Mouse (Mus musculus) forebrain, embryonic 11.5 days (tissue): ENCODE data around the gene Igtp. TPM values are rescaled to one million over a fixed set of nuclear protein-coding genes. Genes with fewer than 3 reads are reported as not detected.
"Not testable (repeated sequence)": the region's sequence is repeated elsewhere in the genome, so short reads cannot be mapped to it uniquely, and the experiment has no call there.

Experiments
- ATAC-seq: fragments of 200-750 bp; cut with Nextera tagmentation; replicated peaks from 2 replicates; pipeline ENCODE4 v1.8.0; 2017; ENCODE audit warnings: moderate TSS enrichment; ENCODE audit not compliant: low FRiP score
- DNase-seq: peaks from one replicate; pipeline ENCODE4 v3.0.0-alpha.2; 2017; ENCODE audit warnings: low spot score
- H3K27ac ChIP-seq: fragments of 300-500 bp; sonication (generic); 2 replicates; pipeline ENCODE4 v1.5.1; 2014; ENCODE audit warnings: low read depth, low read length
- H3K27me3 ChIP-seq: fragments of 300-500 bp; sonication (generic); 2 replicates; pipeline ENCODE4 v1.6.1; 2014; ENCODE audit warnings: mild to moderate bottlenecking, low read length, mixed read lengths; ENCODE audit not compliant: control insufficient read depth, insufficient read depth
- H3K36me3 ChIP-seq: fragments of 300-500 bp; sonication (generic); 2 replicates; pipeline ENCODE4 v1.6.1; 2014; ENCODE audit warnings: mild to moderate bottlenecking, low read length, moderate library complexity, mixed read lengths; ENCODE audit not compliant: control insufficient read depth, insufficient read depth
- H3K4me1 ChIP-seq: fragments of 300-500 bp; sonication (generic); replicated peaks from 2 replicates; pipeline ENCODE4 v1.6.1; 2014; ENCODE audit warnings: low read length, mixed read lengths; ENCODE audit not compliant: control insufficient read depth, insufficient read depth
- H3K4me2 ChIP-seq: fragments of 300-500 bp; sonication (generic); 2 replicates; pipeline ENCODE4 v1.6.1; 2014; ENCODE audit warnings: low read depth, mild to moderate bottlenecking, low read length, moderate library complexity, mixed read lengths; ENCODE audit not compliant: severe bottlenecking
- H3K4me3 ChIP-seq: fragments of 300-500 bp; sonication (generic); 2 replicates; pipeline ENCODE4 v1.5.1; 2014; ENCODE audit warnings: low read depth, low read length
- H3K9ac ChIP-seq: fragments of 300-500 bp; sonication (generic); 2 replicates; pipeline ENCODE4 v1.6.1; 2014; ENCODE audit warnings: low read length
- H3K9me3 ChIP-seq: fragments of 300-500 bp; sonication (generic); 2 replicates; pipeline ENCODE4 v1.6.1; 2016; ENCODE audit warnings: low read length, mixed read lengths; ENCODE audit not compliant: control insufficient read depth
- WGBS: fragments of 180-500 bp; shearing (Covaris S2); extraction: QIAGEN DNeasy Blood & Tissue Kit; methylation state at CpG from one replicate; pipeline ENCODE4 v1.1.7; 2014; 5-methylcytosine and 5-hydroxymethylcytosine counted together
- polyA plus RNA-seq: library from polyadenylated mRNA; unstranded; fragments of >200 nt; fragmentation: Nextera tagmentation; extraction: Ambion mirVana; gene quantifications from 2 replicates; pipeline ENCODE4 v1.2.1, GENCODE M21; 2014

Igtp gene
- 2.0 and 2.3 TPM in 2 replicates for polyA plus RNA-seq

DNA sequence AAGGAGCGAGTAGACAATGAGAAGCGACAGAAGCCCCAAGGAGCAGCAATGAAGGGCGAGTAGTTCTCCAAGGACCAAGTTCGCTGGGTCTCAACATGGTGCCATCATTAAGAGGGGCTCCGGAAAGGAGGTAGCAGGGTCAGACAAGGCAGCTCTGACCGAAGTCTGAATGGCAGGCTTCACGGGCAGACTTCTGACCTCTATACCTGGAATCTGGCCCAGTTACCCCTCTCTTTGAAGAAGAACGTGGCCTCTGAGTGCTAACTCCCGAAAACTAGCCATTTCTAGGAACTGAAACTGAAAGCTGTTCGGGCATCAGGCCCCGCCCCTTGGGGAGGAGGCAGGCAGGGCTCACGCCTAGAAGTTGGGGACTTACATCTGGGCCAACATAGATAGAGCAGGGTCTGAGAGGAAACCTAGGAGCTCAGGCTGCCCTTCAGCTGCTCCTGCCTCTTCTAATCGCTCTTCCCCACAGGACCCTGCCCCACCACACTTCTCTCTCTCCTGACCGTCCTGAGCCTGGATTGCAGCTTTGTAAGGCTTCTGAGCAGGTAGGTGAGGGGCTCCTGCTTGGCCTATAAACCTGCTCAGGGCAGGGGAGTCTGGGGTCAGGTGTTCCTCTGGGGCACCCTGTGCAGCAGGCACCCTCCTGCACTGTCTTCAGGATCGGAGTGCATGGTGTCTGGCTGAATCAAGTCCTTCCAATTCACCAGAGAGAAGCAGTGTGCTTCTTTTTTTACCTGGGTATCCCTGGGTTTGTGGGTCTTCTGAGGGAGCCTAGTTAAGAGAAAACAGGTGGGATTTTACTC is at the start of gene Igtp, which contains the start of gene Irgm2:
Gene Igtp (plus strand): TSS at position 328 of the 809 bp plus-strand sequence.
Gene Irgm2 (plus strand): TSS at position 390 of the 809 bp plus-strand sequence.
- H3K4me1 ChIP-seq, H3K27ac ChIP-seq, H3K36me3 ChIP-seq, H3K27me3 ChIP-seq, H3K9me3 ChIP-seq: not testable (repeated sequence)
- peak within 1 kb of the TSS; percentile 57 for H3K4me2 ChIP-seq
- DNase-seq (peak; percentile 65), ATAC-seq (0 out of 2 replicates have a peak, but pooled peaks have one; percentile 56)
- 10% methylated on average over 13 of the region's 15 CpGs for WGBS
- H3K9ac ChIP-seq: peak within 1 kb of the TSS; percentile 54
- peak within 1 kb of the TSS; percentile 42 for H3K4me3 ChIP-seq

DNA sequence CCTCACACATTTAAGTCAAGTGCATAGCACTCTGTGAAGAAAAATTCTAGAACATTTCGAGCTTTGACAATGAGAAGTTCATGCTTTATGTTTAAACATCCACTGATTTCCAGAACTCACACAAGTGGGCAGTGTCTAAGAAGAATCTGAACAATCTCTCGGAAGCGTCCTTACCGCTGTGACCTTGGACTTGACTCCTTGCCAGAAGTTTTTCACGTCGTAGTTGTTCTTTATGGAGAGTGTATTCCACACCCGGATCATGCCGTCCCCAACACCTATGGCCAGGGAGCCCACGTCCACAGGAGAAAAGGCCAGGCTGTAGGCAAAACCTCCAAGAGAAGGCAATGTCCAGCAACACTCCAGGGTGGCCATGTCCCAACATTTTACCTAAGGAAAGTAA is 43.9 kb upstream of the Igtp start:
- Histone ChIP-seq H3K9ac (no peak overlapping the region), H3K9me3 (no peaks in the 10 kb centered on the region), H3K27me3 (no peaks in the 10 kb centered on the region), H3K4me2 (no peak overlapping the region), H3K4me3 (no peak overlapping the region), H3K4me1 (no peaks in the 10 kb centered on the region), H3K36me3 (peaks cover 6% of the 10 kb centered on the region; the same call in 1 of the 2 replicates), H3K27ac (no peak overlapping the region)
- DNase-seq (no peak), ATAC-seq (no peak)
- WGBS: 96% methylated on average over 9 of the region's 9 CpGs

DNA sequence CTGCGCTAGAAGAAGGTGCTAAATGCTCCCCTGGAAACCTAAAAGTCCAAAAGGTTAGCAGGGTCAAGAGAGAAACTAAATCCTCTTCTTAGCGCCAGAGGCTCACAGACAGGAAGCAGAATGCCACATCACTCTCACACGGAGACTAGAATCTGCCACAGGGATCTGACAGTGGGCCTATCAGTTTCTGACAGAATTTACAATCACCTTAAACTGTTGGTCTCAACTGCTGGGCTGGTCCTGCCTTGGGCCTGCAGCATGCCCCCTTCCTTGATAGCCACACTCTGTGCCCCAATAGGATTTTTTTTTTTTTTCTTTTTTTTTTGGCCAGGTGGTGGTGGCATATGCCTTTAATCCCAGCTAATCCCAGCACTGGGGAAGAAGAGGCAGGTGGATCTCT is 42.5 kb upstream of the Igtp start:
- WGBS: 88% methylated on average over 3 of the region's 3 CpGs

DNA sequence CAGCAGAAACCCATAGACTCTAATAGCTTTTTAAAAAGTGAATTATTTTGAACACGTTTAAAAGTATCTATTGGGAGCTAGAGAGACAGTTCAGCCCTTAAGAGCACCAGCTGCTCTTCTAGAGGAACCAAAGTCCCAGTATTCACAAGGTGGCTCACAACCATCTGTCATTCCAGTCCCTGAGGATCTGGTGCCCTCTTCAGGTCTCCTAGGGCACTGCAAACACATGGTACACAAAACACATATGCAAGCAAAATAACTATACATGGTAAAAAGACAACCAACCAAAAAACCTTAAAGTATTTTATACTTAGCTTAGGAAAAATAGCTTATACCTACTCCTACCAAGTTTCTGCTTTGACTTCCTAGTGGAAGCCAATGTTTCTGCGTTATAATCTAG is 34.3 kb upstream of the Igtp start:
- no peaks in the 10 kb centered on the region for H3K27me3 ChIP-seq
- no peak for ATAC-seq
- no peak overlapping the region for H3K4me3 ChIP-seq

More for the DNA sequence above, 42.5 kb upstream of the Igtp start:
- Histone ChIP-seq H3K27me3 (no peaks in the 10 kb centered on the region), H3K4me2 (no peak overlapping the region), H3K27ac (no peak overlapping the region), H3K4me3 (no peak overlapping the region), H3K36me3 (peaks cover 6% of the 10 kb centered on the region; the same call in 1 of the 2 replicates), H3K9me3 (no peaks in the 10 kb centered on the region), H3K9ac (no peak overlapping the region), H3K4me1 (no peaks in the 10 kb centered on the region)
- no peak for ATAC-seq
- no peak for DNase-seq

DNA sequence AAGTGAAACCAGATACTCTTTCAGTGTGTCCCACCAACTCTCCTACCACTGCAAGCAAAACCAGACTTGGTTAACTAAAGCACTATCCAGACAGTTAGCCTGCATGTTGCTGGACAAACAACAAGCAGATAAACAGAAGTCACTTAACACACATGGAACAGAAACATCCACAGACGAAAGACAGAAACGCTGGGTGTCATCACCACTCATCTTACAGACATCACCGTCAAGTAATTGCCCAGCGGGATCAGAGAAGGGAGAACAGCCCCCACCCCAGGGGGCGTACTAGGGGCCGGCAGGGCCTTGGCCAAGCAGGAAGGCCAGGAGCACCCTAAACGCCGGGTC is 31.6 kb upstream of the Igtp start:
- Histone ChIP-seq H3K27ac (no peak overlapping the region), H3K36me3 (peaks cover 4% of the 10 kb centered on the region; the same call in 1 of the 2 replicates), H3K27me3 (no peaks in the 10 kb centered on the region), H3K4me2 (peak overlapping the region; percentile 45), H3K4me1 (no peaks in the 10 kb centered on the region), H3K9me3 (peaks cover 2% of the 10 kb centered on the region; the same call in 1 of the 2 replicates), H3K4me3 (peak overlapping the region; percentile 81), H3K9ac (peak overlapping the region; percentile 78)
- ATAC-seq (no peak), DNase-seq (no peak)
- 0% methylated on average over 8 of the region's 8 CpGs for WGBS

More for the DNA sequence above, 34.3 kb upstream of the Igtp start:
- no peak for DNase-seq
- Histone ChIP-seq H3K9ac (no peak overlapping the region), H3K4me1 (no peaks in the 10 kb centered on the region), H3K9me3 (peaks cover 2% of the 10 kb centered on the region; the same call in 1 of the 2 replicates), H3K27ac (no peak overlapping the region), H3K36me3 (peaks cover 6% of the 10 kb centered on the region; the same call in 1 of the 2 replicates), H3K4me2 (no peak overlapping the region)
- WGBS: 92% methylated on average over 2 of the region's 2 CpGs

DNA sequence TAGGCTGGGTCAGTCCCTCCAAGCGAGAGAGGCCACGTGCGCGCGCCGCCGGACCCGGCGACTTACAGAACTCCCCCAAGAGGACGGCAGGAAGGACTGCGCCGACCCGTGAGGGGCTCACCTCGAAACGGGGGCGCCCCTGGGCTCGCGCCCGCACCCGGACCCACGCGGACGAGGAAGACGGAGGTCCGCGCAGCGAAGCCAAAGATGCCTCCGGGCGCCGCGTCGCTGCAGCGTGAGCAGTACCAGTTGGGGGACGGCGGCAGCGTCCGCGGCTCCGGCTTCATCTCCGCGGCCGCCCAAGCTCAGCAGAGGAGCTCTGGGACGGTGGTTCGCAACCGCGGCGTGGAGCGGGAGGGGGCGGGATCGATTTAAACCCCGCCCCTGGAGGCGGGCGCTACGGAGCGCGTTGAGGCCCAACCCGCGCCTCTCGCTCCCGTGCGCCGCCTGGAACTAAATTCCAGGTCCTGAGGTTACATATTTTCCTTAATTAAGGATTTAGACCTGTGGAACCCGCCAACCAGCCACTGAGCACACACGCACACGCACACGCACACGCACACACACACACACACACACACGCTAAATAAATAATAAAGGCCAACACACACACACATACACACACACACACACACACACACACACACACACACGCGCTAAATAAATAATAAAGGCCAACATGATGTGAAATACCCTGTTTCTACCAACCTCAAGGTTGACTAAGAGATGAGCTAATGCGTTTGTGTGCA is 31.0 kb upstream of the Igtp start, which contains the start of gene Gemin5:
Gene Gemin5 (minus strand): TSS at position 373 of the 749 bp plus-strand sequence.
- H3K4me2 ChIP-seq: peak within 1 kb of the TSS; percentile 45
- H3K9me3 ChIP-seq: peaks cover 2% of the 10 kb centered on the region; the same call in 1 of the 2 replicates
- no peak within 1 kb of the TSS for H3K27ac ChIP-seq
- peak within 1 kb of the TSS; percentile 78 for H3K9ac ChIP-seq
- DNase-seq (peak; percentile 94), ATAC-seq (peak; percentile 81)
- H3K36me3 ChIP-seq: peaks cover 4% of the 10 kb centered on the region; the same call in 1 of the 2 replicates
- peak within 1 kb of the TSS; percentile 81 for H3K4me3 ChIP-seq
- H3K4me1 ChIP-seq: no peaks in the 10 kb centered on the region
- 1% methylated on average over 71 of the region's 71 CpGs for WGBS
- no peaks in the 10 kb centered on the region for H3K27me3 ChIP-seq

DNA sequence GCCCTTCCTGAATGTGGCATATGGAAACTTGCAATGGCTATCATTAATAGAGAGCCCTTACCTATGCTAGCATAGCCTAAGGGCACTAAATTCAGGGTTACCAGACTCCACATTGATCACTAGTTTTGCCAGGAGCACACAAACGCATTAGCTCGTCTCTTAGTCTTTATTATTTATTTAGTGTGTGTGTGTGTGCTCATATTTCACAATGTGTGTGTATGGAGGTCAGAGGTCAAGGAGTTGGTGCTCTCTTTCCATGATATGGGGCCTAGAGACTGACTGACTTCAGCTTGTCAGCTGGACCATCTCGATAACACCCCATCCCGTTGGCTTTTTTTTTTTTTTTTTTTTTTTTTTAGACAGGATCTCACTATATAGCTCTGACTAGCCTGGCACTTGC is 29.7 kb upstream of the Igtp start:
- no peak for DNase-seq
- H3K27ac ChIP-seq: no peak overlapping the region

DNA sequence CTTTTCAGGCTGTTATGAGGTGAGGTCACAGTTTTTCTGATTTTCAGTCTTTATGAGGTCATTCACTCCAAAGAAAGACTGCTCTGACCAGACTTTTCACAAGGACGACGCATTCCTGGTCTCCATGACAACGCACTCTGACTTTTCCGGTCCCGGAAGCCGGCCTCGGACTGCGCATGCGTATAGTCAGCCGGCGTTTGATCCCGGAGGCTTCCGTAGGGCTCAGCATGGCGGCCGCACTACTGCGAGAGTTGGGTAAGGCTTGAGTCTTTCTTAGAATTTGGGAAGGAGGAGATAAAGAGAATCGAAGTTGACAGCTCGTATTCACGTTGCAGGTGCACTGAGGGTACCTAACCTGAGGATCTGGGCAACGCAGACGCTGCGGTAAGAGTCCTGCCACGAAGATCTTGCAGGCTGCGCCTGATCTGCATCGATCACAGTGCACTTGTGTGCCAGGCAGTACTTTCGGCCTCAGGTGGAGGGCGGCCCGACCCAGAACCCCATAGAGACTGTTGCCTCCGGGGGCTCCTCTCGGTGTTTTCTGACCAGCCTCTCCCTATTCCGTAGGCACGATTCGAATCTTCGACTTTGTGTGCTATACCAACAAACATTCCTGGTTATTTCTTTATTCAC is 27.8 kb upstream of the Igtp start, which contains the start of gene Mrpl22:
Gene Mrpl22 (plus strand): TSS at position 203 of the 633 bp plus-strand sequence.
- peak within 1 kb of the TSS; percentile 76 for H3K9ac ChIP-seq
- DNase-seq: peak; percentile 98
- no peak within 1 kb of the TSS for H3K27ac ChIP-seq
- peak; percentile 77 for ATAC-seq
- H3K27me3 ChIP-seq: no peaks in the 10 kb centered on the region
- under 1% methylated on average over 34 of the region's 34 CpGs for WGBS
- peaks cover 3% of the 10 kb centered on the region; the same call in 1 of the 2 replicates for H3K36me3 ChIP-seq
- peak within 1 kb of the TSS; percentile 75 for H3K4me2 ChIP-seq
- no peaks in the 10 kb centered on the region for H3K9me3 ChIP-seq
- H3K4me3 ChIP-seq: peak within 1 kb of the TSS; percentile 69
- H3K4me1 ChIP-seq: no peaks in the 10 kb centered on the region

More for the DNA sequence above, 29.7 kb upstream of the Igtp start:
- Histone ChIP-seq H3K4me3 (no peak overlapping the region), H3K4me1 (no peaks in the 10 kb centered on the region), H3K9ac (no peak overlapping the region), H3K9me3 (peaks cover 2% of the 10 kb centered on the region; the same call in 1 of the 2 replicates), H3K27me3 (no peaks in the 10 kb centered on the region), H3K4me2 (no peak overlapping the region), H3K36me3 (peaks cover 4% of the 10 kb centered on the region; the same call in 1 of the 2 replicates)
- WGBS: 88% methylated on average over 4 of the region's 4 CpGs
- no peak for ATAC-seq
